Mouse (Mus musculus) C2C12 (cell line): ENCODE measurements around the gene Man2a2.

Experiments
- CTCF ChIP-seq: IDR thresholded peaks from one replicate; pipeline ENCODE4 v1.5.1; 2011; ENCODE audit not compliant: control insufficient read depth, insufficient read depth, insufficient read length
- MYOD1 ChIP-seq: IDR thresholded peaks from one replicate; pipeline ENCODE4 v1.6.1; 2011; ENCODE audit warnings: low read depth; ENCODE audit not compliant: control insufficient read depth, insufficient read length

DNA sequence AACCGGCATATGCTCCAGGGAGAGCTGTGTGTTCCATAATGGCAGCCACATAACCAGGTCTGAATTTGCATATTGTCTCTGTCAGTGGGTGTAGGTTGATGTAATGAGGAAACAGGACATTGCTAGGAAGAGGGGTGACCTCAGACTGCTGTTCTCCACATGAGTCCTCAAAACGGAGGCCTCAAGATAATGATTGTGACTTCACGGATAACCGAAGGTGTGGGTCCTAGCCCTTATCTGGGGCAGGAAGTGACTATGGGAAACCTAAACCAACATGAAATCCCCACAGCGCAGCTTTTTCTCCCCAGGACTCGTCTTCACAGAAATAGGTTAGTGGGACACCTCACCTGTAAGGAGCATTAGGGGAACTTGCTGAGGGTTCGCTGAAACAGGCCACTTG, 45.8 kb upstream of the Man2a2 start:
- TF ChIP-seq CTCF = no peak
- no peak for TF ChIP-seq MYOD1
